Mouse (Mus musculus): ENCODE results near the gene Gadl1.

- TF ChIP-seq GATA1 (IDR thresholded peaks at IDR 0.05; ENCODE audit: low read depth, low read length): no peak
- TF ChIP-seq CTCF (IDR thresholded peaks at IDR 0.05 in 2 of 3, conservative IDR thresholded peaks at IDR 0.05 in 1 of 3; ENCODE audit: control insufficient read depth in 1 of 3, insufficient read depth in 1 of 3, low read depth in 2 of 3, low read length in 3 of 3, poor library complexity in 1 of 3, severe bottlenecking in 1 of 3): no peak
- no peak for TF ChIP-seq POLR2A (IDR thresholded peaks at IDR 0.05; ENCODE audit: control insufficient read depth in 1 of 2, insufficient read depth in 1 of 2, low read depth in 1 of 2, low read length in 2 of 2, poor library complexity in 1 of 2)
- no peak for TF ChIP-seq MAX (IDR thresholded peaks at IDR 0.05; ENCODE audit: low read length)
- TF ChIP-seq JUND (IDR thresholded peaks at IDR 0.05; ENCODE audit: low read depth, low read length): no peak
- no peak for TF ChIP-seq POLR2AphosphoS2 (IDR thresholded peaks at IDR 0.05; ENCODE audit: low read length)
- no peak for TF ChIP-seq USF1 (IDR thresholded peaks at IDR 0.05; ENCODE audit: low read depth, low read length)
- TF ChIP-seq MEF2A (IDR thresholded peaks at IDR 0.05; ENCODE audit: extremely low read depth, insufficient replicate concordance, low read depth, low read length, poor library complexity, severe bottlenecking): no peak
- TF ChIP-seq MYB (IDR thresholded peaks at IDR 0.05; ENCODE audit: low read depth, low read length): no peak
- no peak for TF ChIP-seq EP300 (IDR thresholded peaks at IDR 0.05; ENCODE audit: low read depth in 1 of 2, low read length in 2 of 2)
- no peak for TF ChIP-seq ZNF384 (IDR thresholded peaks at IDR 0.05; ENCODE audit: low read depth, low read length)
- no peak for TF ChIP-seq HCFC1 (IDR thresholded peaks at IDR 0.05; ENCODE audit: low read depth, low read length)
These were observed 155.5 kb downstream of the Gadl1 start for GRCm38 (mm10) chr9:116064774-116065173.
